Mouse (Mus musculus) monocyte, adult 59 days (primary cell): ENCODE data around the gene Olfr545. TPM values are rescaled to one million over a fixed set of nuclear protein-coding genes. Genes with fewer than 3 reads are reported as not detected.

ENCODE experiments used
- total RNA-seq, 2 experiments: library from RNA; stranded (reverse); gene quantifications; one replicate each; pipeline ENCODE4 v1.2.4; 2023

The Olfr545 gene
- not detected for total RNA-seq

GRCm38 (mm10) chr7:102499473-102499872 is at the start of gene Olfr545:
Gene Olfr545 (minus strand): TSS chr7:102499573.

GRCm38 (mm10) chr7:102540596-102540995 is 41.2 kb upstream of the Olfr545 start, which contains the start of gene Olfr548-ps1:
Gene Olfr548-ps1 (plus strand): TSS chr7:102540896.

GRCm38 (mm10) chr7:102534449-102534848 is 35.1 kb upstream of the Olfr545 start, which contains the start of gene Olfr547:
Gene Olfr547 (plus strand): TSS chr7:102534749.

GRCm38 (mm10) chr7:102488161-102488560 is 11.2 kb downstream of the Olfr545 start, which contains the start of gene Olfr544:
Gene Olfr544 (minus strand): TSS chr7:102488313.

GRCm38 (mm10) chr7:102481579-102481978 is 17.8 kb downstream of the Olfr545 start, which contains the start of gene Olfr543:
Gene Olfr543 (minus strand): TSS chr7:102481679.

GRCm38 (mm10) chr7:102441657-102442391 is 57.5 kb downstream of the Olfr545 start, which contains the start of gene Rrm1:
Gene Rrm1 (plus strand): TSS chr7:102441695.

Other genes with a start within 250 kb of the Olfr545 start
- gene Rhog, start 243.5 kb downstream of the Olfr545 start, total RNA-seq: 100 to 1,000 TPM; 434 to 437 TPM
- 10 to 100 TPM; 51.8 to 52.0 TPM for gene Stim1, start 231.8 kb downstream of the Olfr545 start, total RNA-seq
- 10 to 100 TPM; 12.5 to 12.7 TPM for gene Rrm1, start 57.9 kb downstream of the Olfr545 start, total RNA-seq
- not detected for gene Olfr543, start 17.9 kb downstream of the Olfr545 start, total RNA-seq
- gene Olfr544, start 11.3 kb downstream of the Olfr545 start, total RNA-seq: not detected
- gene Olfr547, start 35.2 kb upstream of the Olfr545 start, total RNA-seq: not detected
- gene Olfr548-ps1, start 41.3 kb upstream of the Olfr545 start, total RNA-seq: not detected
- gene Olfr549, start 50.3 kb upstream of the Olfr545 start, total RNA-seq: not detected
- gene Trim21, start 65.9 kb upstream of the Olfr545 start, total RNA-seq: 10 to 100 TPM; 19.9 to 20.8 TPM
- gene Olfr550, start 71.9 kb upstream of the Olfr545 start, total RNA-seq: not detected
- gene Olfr551, start 92.3 kb upstream of the Olfr545 start, total RNA-seq: not detected
- gene Olfr552, start 98.2 kb upstream of the Olfr545 start, total RNA-seq: not detected
- gene Olfr553, start 118.6 kb upstream of the Olfr545 start, total RNA-seq: not detected
- not detected for gene Olfr554, start 138.9 kb upstream of the Olfr545 start, total RNA-seq
- gene Olfr555, start 159.2 kb upstream of the Olfr545 start, total RNA-seq: not detected
- gene Olfr556, start 165.3 kb upstream of the Olfr545 start, total RNA-seq: not detected
- gene Trim68, start 187.8 kb upstream of the Olfr545 start, total RNA-seq: 1 to 10 TPM; 3.9 to 5.2 TPM
- gene Olfr557, start 196.3 kb upstream of the Olfr545 start, total RNA-seq: not detected
- not detected for gene Olfr558, start 202.6 kb upstream of the Olfr545 start, total RNA-seq
- not detected for gene Olfr33, start 219.5 kb upstream of the Olfr545 start, total RNA-seq
- not detected for gene Olfr559, start 227.9 kb upstream of the Olfr545 start, total RNA-seq